Mouse (Mus musculus) megakaryocyte, embryonic 14.5 days (primary cell): ENCODE measurements around the gene Olfr945. TPM values are rescaled to one million over a fixed set of nuclear protein-coding genes. Genes with fewer than 3 reads are reported as not detected.

Source experiments
- H3K27me3 ChIP-seq: replicated peaks from 2 replicates; pipeline ENCODE3; 2012; ENCODE audit warnings: inconsistent platforms
- H3K36me3 ChIP-seq: replicated peaks from 2 replicates; pipeline ENCODE3; 2012; ENCODE audit warnings: low read length, inconsistent platforms, mixed read lengths
- H3K4me1 ChIP-seq: 2 replicates; pipeline ENCODE4 v1.6.1; 2012; ENCODE audit warnings: inconsistent platforms
- H3K4me3 ChIP-seq: replicated peaks from 2 replicates; pipeline ENCODE3; 2012; ENCODE audit warnings: moderate library complexity, mild to moderate bottlenecking, inconsistent platforms
- H3K9me3 ChIP-seq: 2 replicates; pipeline ENCODE4 v1.6.1; 2012; ENCODE audit warnings: inconsistent platforms
- FLI1 ChIP-seq: IDR thresholded peaks from 2 replicates; pipeline ENCODE4 v1.6.1; 2012; ENCODE audit warnings: low read length, inconsistent platforms, mixed read lengths
- GATA1 ChIP-seq: IDR thresholded peaks from 3 replicates; pipeline ENCODE4 v1.6.1; 2012; ENCODE audit warnings: mixed read lengths, low read length, inconsistent platforms, borderline replicate concordance
- polyA plus RNA-seq: library from polyadenylated mRNA; stranded (reverse); fragments of >175 nt; gene quantifications from 2 replicates; pipeline ENCODE4 v1.2.3, GENCODE M21; 2012; ENCODE audit warnings: low replicate concordance; ENCODE audit not compliant: insufficient read depth

Gene Olfr945
- polyA plus RNA-seq = not detected in 2 replicates

DNA sequence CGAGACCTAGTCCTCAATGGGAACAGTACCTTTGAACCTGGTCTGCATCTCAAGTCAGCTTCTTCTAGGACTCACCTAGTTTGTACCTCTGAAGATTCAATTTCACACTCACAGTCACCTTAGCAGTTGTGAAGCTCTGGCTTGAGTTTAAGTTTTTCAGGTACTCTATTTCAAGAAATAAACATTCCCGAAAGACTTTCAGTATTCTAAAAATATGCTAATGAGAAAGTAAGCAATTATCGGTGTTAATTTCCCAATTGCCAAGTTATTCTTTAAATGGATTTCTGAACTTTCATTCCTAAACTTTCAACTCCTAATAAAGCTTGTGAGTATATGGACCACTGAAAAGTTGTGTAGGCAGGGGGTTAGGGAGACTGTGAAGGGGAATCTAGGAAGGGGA is at the start of gene Olfr945:
Gene Olfr945 (minus strand): TSS at position 101 of the 400 bp plus-strand sequence.
- Histone ChIP-seq H3K27me3 (no peaks in the 10 kb centered on the region), H3K9me3 (no peaks in the 10 kb centered on the region), H3K4me1 (no peaks in the 10 kb centered on the region), H3K4me3 (no peak within 1 kb of the TSS), H3K36me3 (no peaks in the 10 kb centered on the region)
- TF ChIP-seq GATA1 (no peak), FLI1 (no peak)

DNA sequence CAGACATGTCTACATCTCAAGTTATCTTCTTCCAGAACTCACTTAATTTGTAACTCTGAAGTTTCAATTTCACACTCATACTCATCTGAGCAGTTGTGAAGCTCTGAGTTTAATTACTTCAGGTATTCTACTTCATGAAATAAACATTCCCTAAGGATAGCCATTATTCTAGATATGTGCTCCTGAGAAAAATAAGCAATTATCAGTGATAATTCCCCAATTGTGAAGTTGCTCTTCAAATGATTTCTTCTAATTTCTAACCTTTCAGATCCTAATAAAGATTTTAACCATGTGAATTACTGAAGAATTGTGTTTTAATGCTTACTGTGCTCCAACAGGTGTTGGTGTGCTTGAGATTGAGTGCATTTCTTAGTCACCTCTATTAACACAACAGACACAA is 49.3 kb upstream of the Olfr945 start, which contains the start of gene Olfr948:
Gene Olfr948 (minus strand): TSS at position 101 of the 400 bp plus-strand sequence.
- Histone ChIP-seq H3K4me3 (no peak within 1 kb of the TSS), H3K27me3 (no peaks in the 10 kb centered on the region), H3K9me3 (peaks cover 7% of the 10 kb centered on the region; the same call in 1 of the 2 replicates), H3K4me1 (no peaks in the 10 kb centered on the region), H3K36me3 (no peaks in the 10 kb centered on the region)
- TF ChIP-seq FLI1 (no peak), GATA1 (no peak)

DNA sequence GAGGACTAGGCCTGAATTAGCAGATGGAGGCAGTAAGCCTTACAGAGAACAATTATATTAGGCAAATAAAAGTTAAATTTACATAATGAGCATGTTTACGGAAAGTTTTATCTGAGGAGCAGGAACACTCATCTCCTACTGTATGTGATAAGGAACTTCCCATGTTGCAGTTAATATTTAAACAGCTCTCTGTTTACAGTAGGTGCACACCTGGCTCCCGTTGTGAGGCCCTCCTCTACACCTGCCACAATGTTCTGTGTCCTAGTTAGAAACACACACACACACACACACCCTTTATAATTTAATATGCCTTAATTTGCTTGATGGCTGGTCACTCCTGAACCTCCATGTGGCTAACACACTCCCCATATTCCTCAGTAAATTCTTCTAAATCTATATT is 10.5 kb upstream of the Olfr945 start:
- Histone ChIP-seq H3K9me3 (0 out of 2 replicates have a peak, but pooled peaks cover 4% of the 10 kb centered on the region), H3K4me3 (no peak overlapping the region), H3K4me1 (no peaks in the 10 kb centered on the region), H3K27me3 (no peaks in the 10 kb centered on the region), H3K36me3 (no peaks in the 10 kb centered on the region)
- TF ChIP-seq FLI1 = no peak
- TF ChIP-seq GATA1 = no peak

DNA sequence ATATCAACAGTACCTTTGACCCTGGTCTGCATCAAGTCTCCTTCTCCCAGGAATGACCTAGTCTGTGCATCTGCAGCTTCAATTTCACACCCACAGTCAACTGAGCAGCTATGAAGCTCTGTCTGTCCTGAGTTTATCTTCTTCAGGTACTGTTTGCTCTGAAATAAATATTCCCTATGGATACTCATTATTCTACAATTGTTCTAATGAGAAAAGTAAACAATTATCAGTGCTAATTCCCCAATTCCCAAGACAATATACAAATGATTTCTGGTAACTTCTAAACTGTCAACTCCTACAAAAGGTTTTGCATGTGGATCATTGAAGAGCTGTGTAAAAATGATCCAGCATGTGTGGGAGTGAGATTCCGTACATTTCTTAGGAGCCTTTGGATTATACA is 26.7 kb downstream of the Olfr945 start, which contains the start of gene Olfr1537:
Gene Olfr1537 (minus strand): TSS at position 101 of the 400 bp plus-strand sequence.
- no peaks in the 10 kb centered on the region for H3K4me1 ChIP-seq
- TF ChIP-seq GATA1 = no peak
- TF ChIP-seq FLI1 = no peak
- H3K36me3 ChIP-seq = no peaks in the 10 kb centered on the region
- no peaks in the 10 kb centered on the region for H3K27me3 ChIP-seq
- no peaks in the 10 kb centered on the region for H3K9me3 ChIP-seq
- H3K4me3 ChIP-seq = no peak within 1 kb of the TSS

Other genes starting within 250 kb of the Olfr945 start
- gene Olfr937, start 211.9 kb downstream of the Olfr945 start, polyA plus RNA-seq = not detected in 2 replicates
- not detected in 2 replicates for gene Olfr938, start 197.9 kb downstream of the Olfr945 start, polyA plus RNA-seq
- gene Olfr27, start 148.7 kb downstream of the Olfr945 start, polyA plus RNA-seq = not detected in 2 replicates
- gene Olfr943, start 110.5 kb downstream of the Olfr945 start, polyA plus RNA-seq = not detected in 2 replicates
- gene Olfr944, start 74.9 kb downstream of the Olfr945 start, polyA plus RNA-seq = not detected in 2 replicates
- gene Olfr1537, start 26.8 kb downstream of the Olfr945 start, polyA plus RNA-seq = not detected in 2 replicates
- gene Olfr948, start 49.2 kb upstream of the Olfr945 start, polyA plus RNA-seq = not detected in 2 replicates
- not detected in 2 replicates for gene Olfr951, start 110.6 kb upstream of the Olfr945 start, polyA plus RNA-seq
- not detected in 2 replicates for gene Olfr952, start 150.3 kb upstream of the Olfr945 start, polyA plus RNA-seq
- gene Olfr954, start 179.9 kb upstream of the Olfr945 start, polyA plus RNA-seq = 0.04 TPM in 1 of 2 replicates, not detected in the other
- gene Olfr955, start 195.1 kb upstream of the Olfr945 start, polyA plus RNA-seq = not detected in 2 replicates
- gene Olfr44, start 217.2 kb upstream of the Olfr945 start, polyA plus RNA-seq = not detected in 2 replicates
- not detected in 2 replicates for gene Olfr957, start 239.0 kb upstream of the Olfr945 start, polyA plus RNA-seq